Mouse (Mus musculus) kidney, postnatal 0 days (tissue): Measurements from ENCODE around the gene Zcchc14. TPM values are rescaled to one million over a fixed set of nuclear protein-coding genes. Genes with fewer than 3 reads are reported as not detected.

ENCODE experiments used
- ATAC-seq: fragments of 200-750 bp; cut with Nextera tagmentation; replicated peaks from 2 replicates; pipeline ENCODE4 v1.8.0; 2017; ENCODE audit warnings: low read depth, moderate number of reproducible peaks, moderate TSS enrichment, moderate library complexity; ENCODE audit not compliant: low FRiP score
- DNase-seq: peaks from one replicate; pipeline ENCODE4 v3.0.0-alpha.2; 2016; ENCODE audit warnings: low spot score
- H3K27ac ChIP-seq: fragments of 300-500 bp; sonication (generic); 2 replicates; pipeline ENCODE4 v1.5.1; 2014; ENCODE audit warnings: mild to moderate bottlenecking
- H3K27me3 ChIP-seq: fragments of 300-500 bp; sonication (generic); 2 replicates; pipeline ENCODE4 v1.6.1; 2014; ENCODE audit warnings: low read length, mixed read lengths; ENCODE audit not compliant: insufficient read depth
- H3K36me3 ChIP-seq: fragments of 300-500 bp; sonication (generic); 2 replicates; pipeline ENCODE4 v1.6.1; 2014; ENCODE audit warnings: low read length, mixed read lengths; ENCODE audit not compliant: insufficient read depth
- H3K4me1 ChIP-seq: fragments of 300-500 bp; sonication (generic); replicated peaks from 2 replicates; pipeline ENCODE4 v1.6.1; 2014; ENCODE audit warnings: antibody characterized with exemption, low read length, mixed read lengths; ENCODE audit not compliant: insufficient read depth
- H3K4me2 ChIP-seq: fragments of 300-500 bp; sonication (generic); 2 replicates; pipeline ENCODE4 v1.6.1; 2014; ENCODE audit warnings: mild to moderate bottlenecking, low read length, moderate library complexity, mixed read lengths
- H3K4me3 ChIP-seq: fragments of 300-500 bp; sonication (generic); replicated peaks from 2 replicates; pipeline ENCODE4 v1.5.1; 2014; ENCODE audit warnings: low read depth, low read length
- H3K9ac ChIP-seq: fragments of 300-500 bp; sonication (generic); 2 replicates; pipeline ENCODE4 v1.6.1; 2014; ENCODE audit warnings: low read depth, low read length
- H3K9me3 ChIP-seq: fragments of 300-500 bp; sonication (generic); replicated peaks from 2 replicates; pipeline ENCODE4 v1.6.1; 2016; ENCODE audit warnings: low read length, inconsistent platforms, mixed read lengths
- CTCF ChIP-seq: IDR thresholded peaks from 2 replicates; pipeline ENCODE4 v1.5.1; 2016; ENCODE audit warnings: antibody characterized with exemption, low read depth, mild to moderate bottlenecking, moderate library complexity
- WGBS: fragments of 180-500 bp; shearing (Covaris S2); extraction: QIAGEN DNeasy Blood & Tissue Kit; methylation state at CpG from one replicate; pipeline ENCODE4 v1.1.7; 2014; 5-methylcytosine and 5-hydroxymethylcytosine counted together
- polyA plus RNA-seq: library from polyadenylated mRNA; unstranded; fragments of >200 nt; fragmentation: Nextera tagmentation; extraction: Ambion mirVana; gene quantifications from 2 replicates; pipeline ENCODE4 v1.2.1, GENCODE M21; 2015

Zcchc14 gene
- polyA plus RNA-seq, 1 experiment from 2014 or later: 10.9 TPM

DNA sequence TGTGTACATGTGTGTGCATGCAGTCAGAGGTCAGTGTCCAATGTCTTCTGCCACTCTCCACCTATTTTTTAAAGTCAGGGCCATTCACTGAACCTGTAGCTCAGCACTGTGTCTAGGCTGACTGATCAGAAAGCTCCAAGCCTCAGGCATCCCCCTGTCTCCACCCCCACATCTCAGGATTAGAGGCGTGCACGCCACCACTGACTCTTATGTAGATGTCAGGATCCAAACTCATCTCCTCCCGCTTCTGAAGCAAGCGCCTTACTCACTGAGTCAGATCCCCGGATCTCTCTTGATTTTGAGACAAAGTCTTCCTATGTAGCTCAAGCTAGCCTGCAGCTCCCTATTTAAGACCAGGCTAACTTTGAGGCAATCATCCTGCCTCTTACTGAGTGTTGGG, 26.0 kb upstream of the Zcchc14 start:
- no peaks in the 10 kb centered on the region for H3K4me1 ChIP-seq
- no peak overlapping the region for H3K9ac ChIP-seq
- ATAC-seq (no peak), DNase-seq (no peak)
- no peaks in the 10 kb centered on the region for H3K9me3 ChIP-seq
- H3K27me3 ChIP-seq: no peaks in the 10 kb centered on the region
- H3K27ac ChIP-seq: no peak overlapping the region
- H3K4me2 ChIP-seq: no peak overlapping the region
- 63% methylated on average over 5 of the region's 5 CpGs for WGBS
- no peak overlapping the region for H3K4me3 ChIP-seq
- H3K36me3 ChIP-seq: no peaks in the 10 kb centered on the region
- TF ChIP-seq CTCF: no peak

DNA sequence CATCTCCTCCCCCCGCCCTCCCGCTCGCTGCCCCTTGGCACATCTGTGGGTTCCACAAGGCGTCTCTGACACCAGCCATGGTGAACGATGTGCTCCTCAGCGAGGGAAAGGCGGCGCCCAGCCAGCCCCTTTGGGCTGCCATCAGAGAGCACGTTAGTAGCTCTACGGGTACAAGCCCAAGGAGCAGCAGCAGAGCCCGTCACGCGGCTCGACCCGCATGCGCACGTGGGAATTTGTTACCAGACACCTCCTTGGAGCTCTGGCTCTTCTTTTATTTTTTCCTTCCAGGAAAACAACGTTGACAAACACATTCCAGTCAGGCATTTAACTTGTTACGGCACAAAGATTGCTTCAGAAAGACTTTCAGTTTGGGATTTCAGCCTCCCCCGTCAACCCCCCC, 23.0 kb upstream of the Zcchc14 start:
- Histone ChIP-seq H3K4me1 (no peaks in the 10 kb centered on the region), H3K9ac (no peak overlapping the region; the same call in 1 of the 2 replicates), H3K9me3 (no peaks in the 10 kb centered on the region), H3K36me3 (no peaks in the 10 kb centered on the region), H3K4me3 (no peak overlapping the region), H3K27me3 (no peaks in the 10 kb centered on the region), H3K27ac (no peak overlapping the region), H3K4me2 (peak overlapping the region; percentile 10; the same call in 1 of the 2 replicates)
- ATAC-seq (no peak), DNase-seq (peak; percentile 63)
- no peak for TF ChIP-seq CTCF
- WGBS: 37% methylated on average over 20 of the region's 20 CpGs

DNA sequence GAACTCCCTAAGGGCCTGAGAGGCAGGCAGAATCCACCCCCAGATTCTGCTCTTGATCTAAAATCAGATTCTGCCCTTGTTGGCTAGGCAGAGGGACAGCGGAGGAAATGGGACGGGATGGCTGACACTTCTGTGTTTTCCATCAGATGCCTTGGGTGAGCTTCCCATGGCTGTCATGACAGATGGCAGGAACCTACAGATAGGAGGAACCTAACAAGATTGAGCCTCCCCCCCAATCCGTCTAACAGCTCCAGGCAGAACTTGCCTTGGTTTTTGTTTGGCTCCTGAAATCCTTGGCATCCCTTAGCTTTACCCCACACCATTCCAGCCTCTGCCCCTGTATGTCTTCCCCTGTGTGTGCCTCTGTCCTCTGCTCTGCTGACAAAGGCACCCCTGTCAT, 22.5 kb upstream of the Zcchc14 start:
- no peak for DNase-seq
- Histone ChIP-seq H3K4me1 (no peaks in the 10 kb centered on the region), H3K36me3 (no peaks in the 10 kb centered on the region), H3K27ac (no peak overlapping the region), H3K4me3 (no peak overlapping the region), H3K9me3 (no peaks in the 10 kb centered on the region), H3K9ac (no peak overlapping the region), H3K4me2 (no peak overlapping the region), H3K27me3 (no peaks in the 10 kb centered on the region)
- WGBS: 72% methylated on average over 3 of the region's 3 CpGs
- TF ChIP-seq CTCF: no peak
- no peak for ATAC-seq

DNA sequence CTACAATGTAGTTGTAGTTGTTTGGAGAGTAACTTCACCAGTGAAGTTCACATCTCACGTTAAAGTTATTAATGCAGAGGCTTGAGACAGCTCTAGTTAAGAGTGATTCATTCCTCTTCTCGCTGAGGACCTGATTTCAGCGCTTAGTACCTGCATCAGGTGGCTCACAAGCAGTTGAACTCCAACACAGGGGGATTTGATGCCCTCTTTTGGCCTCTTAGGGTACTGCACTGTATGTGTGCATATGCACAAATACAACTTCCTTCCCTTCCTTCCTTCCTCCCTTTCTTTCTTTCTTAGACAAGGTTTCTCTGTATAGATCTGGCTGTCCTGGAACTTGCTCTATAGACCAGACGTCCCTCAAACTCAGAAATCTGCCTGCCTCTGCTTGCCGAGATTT, 21.8 kb upstream of the Zcchc14 start:
- Histone ChIP-seq H3K4me1 (no peaks in the 10 kb centered on the region), H3K9ac (no peak overlapping the region), H3K27ac (no peak overlapping the region), H3K4me2 (no peak overlapping the region), H3K4me3 (no peak overlapping the region), H3K36me3 (no peaks in the 10 kb centered on the region), H3K27me3 (no peaks in the 10 kb centered on the region), H3K9me3 (no peaks in the 10 kb centered on the region)
- 65% methylated on average over 5 of the region's 5 CpGs for WGBS
- ATAC-seq (no peak), DNase-seq (no peak)
- TF ChIP-seq CTCF: peak; percentile 57

DNA sequence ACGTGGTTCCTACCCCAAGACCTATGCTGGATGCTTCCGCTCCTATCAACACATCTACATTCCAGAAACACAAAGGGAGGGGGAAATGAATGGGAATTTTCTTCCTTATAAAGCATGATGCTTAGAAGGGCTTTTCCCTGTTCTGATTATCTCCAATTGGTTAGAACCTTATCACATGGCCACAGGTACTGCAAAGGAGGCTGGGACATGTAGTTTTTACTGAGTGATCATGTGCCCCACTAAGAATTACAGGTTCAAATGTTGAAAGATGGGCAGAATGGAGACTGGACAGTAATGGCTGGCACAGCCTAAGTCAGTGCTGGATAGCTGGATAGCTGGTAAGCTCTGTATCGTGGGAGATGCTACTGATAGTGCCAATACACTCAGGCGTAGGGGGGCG, 21.2 kb upstream of the Zcchc14 start:
- DNase-seq: peak; percentile 64
- H3K4me1 ChIP-seq: no peaks in the 10 kb centered on the region
- WGBS: 74% methylated on average over 5 of the region's 5 CpGs
- TF ChIP-seq CTCF: no peak
- no peak overlapping the region for H3K4me2 ChIP-seq
- no peak overlapping the region for H3K4me3 ChIP-seq
- H3K27ac ChIP-seq: no peak overlapping the region
- no peaks in the 10 kb centered on the region for H3K27me3 ChIP-seq
- H3K9ac ChIP-seq: no peak overlapping the region
- H3K36me3 ChIP-seq: no peaks in the 10 kb centered on the region
- 0 out of 2 replicates have a peak, but pooled peaks have one; percentile 26 for ATAC-seq
- no peaks in the 10 kb centered on the region for H3K9me3 ChIP-seq

DNA sequence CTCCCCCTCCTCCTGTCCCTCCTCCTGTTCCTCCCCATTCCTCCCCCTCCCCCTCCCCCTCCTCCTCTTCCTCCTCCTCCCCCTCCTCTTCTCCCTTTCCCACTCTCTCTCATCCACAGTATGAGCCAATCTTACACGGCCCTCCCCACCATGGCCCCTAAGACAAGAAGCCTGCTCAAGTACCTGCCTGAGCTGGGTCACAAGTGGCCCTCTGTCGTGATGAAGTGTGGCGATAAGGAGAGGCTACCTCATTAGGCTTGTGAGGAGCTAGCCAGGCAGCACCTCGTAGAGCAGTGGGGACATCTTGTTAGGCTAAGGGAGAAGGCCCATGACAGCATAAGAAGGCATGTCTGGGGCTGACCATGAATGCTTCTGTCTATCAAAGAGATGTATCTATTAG, 20.5 kb upstream of the Zcchc14 start:
- Histone ChIP-seq H3K36me3 (no peaks in the 10 kb centered on the region), H3K4me3 (no peak overlapping the region), H3K9me3 (no peaks in the 10 kb centered on the region), H3K4me2 (no peak overlapping the region), H3K27ac (no peak overlapping the region), H3K27me3 (no peaks in the 10 kb centered on the region), H3K9ac (no peak overlapping the region), H3K4me1 (no peaks in the 10 kb centered on the region)
- no peak for TF ChIP-seq CTCF
- WGBS: 67% methylated on average over 4 of the region's 4 CpGs
- DNase-seq (no peak), ATAC-seq (no peak)

DNA sequence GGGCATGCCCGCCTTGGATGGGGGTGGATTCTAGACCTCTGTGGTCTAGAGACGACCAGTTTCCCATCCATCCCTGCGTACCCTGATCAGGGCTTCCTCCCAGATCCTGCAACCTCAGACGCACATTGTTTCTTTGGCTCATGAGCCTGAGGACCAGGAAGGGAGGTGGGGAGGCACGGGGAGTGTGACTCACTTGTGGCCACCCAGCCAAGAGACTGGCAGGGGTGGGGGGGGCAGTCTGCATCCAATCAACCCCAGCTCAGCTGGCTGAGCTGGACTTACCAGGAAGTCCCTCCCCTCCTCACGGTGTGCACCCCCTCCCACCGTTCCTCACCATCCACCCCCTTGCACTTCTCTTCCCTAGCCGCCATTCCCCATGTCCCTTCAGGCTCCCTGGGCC, 16.5 kb upstream of the Zcchc14 start:
- Histone ChIP-seq H3K4me1 (peaks cover 9% of the 10 kb centered on the region; the same call in 1 of the 2 replicates), H3K36me3 (no peaks in the 10 kb centered on the region), H3K4me3 (no peak overlapping the region), H3K9ac (no peak overlapping the region), H3K27ac (no peak overlapping the region), H3K27me3 (no peaks in the 10 kb centered on the region), H3K9me3 (no peaks in the 10 kb centered on the region), H3K4me2 (no peak overlapping the region)
- 17% methylated on average over 6 of the region's 8 CpGs for WGBS
- DNase-seq (no peak), ATAC-seq (peak; percentile 27; the same call in 1 of the 2 replicates)
- TF ChIP-seq CTCF: no peak
